ENCODE assay signal across 9 mouse cellular contexts in the genomic region with DNA sequence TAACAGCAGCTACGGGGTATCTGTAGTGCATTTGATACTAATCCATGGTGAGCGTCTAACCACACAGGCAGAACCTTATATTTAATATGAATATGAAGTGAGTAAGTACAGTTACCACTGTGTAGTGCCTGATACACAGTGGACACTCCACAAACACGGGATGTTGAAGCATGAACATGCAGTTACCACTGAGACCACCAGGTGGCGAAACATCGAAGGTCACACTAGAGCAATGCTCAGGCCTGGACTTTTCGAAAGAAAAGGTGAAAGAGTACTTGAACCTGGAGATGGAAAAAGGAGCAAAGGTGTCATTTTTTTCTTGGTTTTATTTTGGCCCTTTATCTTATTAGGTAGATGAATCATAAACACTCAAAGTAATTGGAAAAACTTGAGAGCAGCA. TPM values are rescaled to one million over a fixed set of nuclear protein-coding genes. Genes with fewer than 3 reads are reported as not detected.
A peak's percentile ranks its signal among the peaks of the same experiment; 100 is the strongest.
DNase-seq lines count a peak whose midpoint lies in the region; ATAC-seq and TF ChIP-seq lines count a peak whose summit lies in the region.
"Had no signal": no experiment of that assay in that cellular context is flagged by ENCODE, and none has a peak within 500 bp of the region (broad histone marks: within the 10 kb centered on the region; RNA-seq: fewer than 3 reads in every experiment).

No protein-coding gene starts in this region.

- no peak overlapping the region for H3K27ac ChIP-seq in hindbrain, embryonic 11.5 days (ENCODE audit: low read depth, low read length)
- H3K27ac ChIP-seq in hindbrain, embryonic 12.5 days: no peak overlapping the region
- peak overlapping the region; percentile 86; the same call in 1 of the 2 replicates for H3K27ac ChIP-seq in heart, embryonic 13.5 days (replicated peaks)
- H3K27ac ChIP-seq in midbrain, embryonic 14.5 days (replicated peaks; ENCODE audit: low read depth, low read length): no peak overlapping the region

- H3K4me2 ChIP-seq in hindbrain, embryonic 11.5 days (replicated peaks; ENCODE audit: low read depth, low read length): no peak overlapping the region
- H3K4me2 ChIP-seq in hindbrain, embryonic 12.5 days (replicated peaks): no peak overlapping the region
- no peak overlapping the region for H3K4me2 ChIP-seq in heart, embryonic 13.5 days
- no peak overlapping the region for H3K4me2 ChIP-seq in midbrain, embryonic 14.5 days (ENCODE audit: low read length)

- CTCF ChIA-PET in Patski (lab: Charles Lee): interaction anchor here (1.0 to 2.0 kb wide), 4 partner anchors 9 to 102 kb away, joined by 3 to 5 read pairs (median 4); no protein-coding TSS in a partner anchor

- WGBS in hindbrain, embryonic 11.5 days: 38% methylated on average over 6 of the region's 6 CpGs
- whole genome bisulfite sequencing in hindbrain, embryonic 12.5 days: 37% methylated on average over 6 of the region's 6 CpGs
- WGBS in heart, embryonic 13.5 days: 37% methylated on average over 6 of the region's 6 CpGs
- 36% methylated on average over 6 of the region's 6 CpGs for WGBS in midbrain, embryonic 14.5 days

- H3K4me3 ChIP-seq in hindbrain, embryonic 11.5 days (ENCODE audit: low read depth, low read length): no peak overlapping the region
- H3K4me3 ChIP-seq in hindbrain, embryonic 12.5 days: no peak overlapping the region
- H3K4me3 ChIP-seq in heart, embryonic 13.5 days: no peak overlapping the region
- H3K4me3 ChIP-seq in midbrain, embryonic 14.5 days (replicated peaks; ENCODE audit: low read depth, low read length): no peak overlapping the region
- H3K4me3 ChIP-seq: megakaryocyte, embryonic 14.5 days had no signal

- no peaks in the 10 kb centered on the region for H3K27me3 ChIP-seq in hindbrain, embryonic 11.5 days (ENCODE audit: control insufficient read depth, insufficient read depth, low read length)
- H3K27me3 ChIP-seq in hindbrain, embryonic 12.5 days: no peaks in the 10 kb centered on the region
- H3K27me3 ChIP-seq in Patski: no peaks in the 10 kb centered on the region
- H3K27me3 ChIP-seq in heart, embryonic 13.5 days (replicated peaks): no peaks in the 10 kb centered on the region
- no peaks in the 10 kb centered on the region for H3K27me3 ChIP-seq in midbrain, embryonic 14.5 days (ENCODE audit: control insufficient read depth, insufficient read depth, low read length)

- H3K9me3 ChIP-seq in hindbrain, embryonic 11.5 days (ENCODE audit: control insufficient read depth, low read length): no peaks in the 10 kb centered on the region
- no peaks in the 10 kb centered on the region for H3K9me3 ChIP-seq in hindbrain, embryonic 12.5 days (replicated peaks)
- H3K9me3 ChIP-seq in heart, embryonic 13.5 days: 0 out of 2 replicates have a peak, but pooled peaks cover 2% of the 10 kb centered on the region
- H3K9me3 ChIP-seq in midbrain, embryonic 14.5 days (ENCODE audit: control insufficient read depth, low read length): no peaks in the 10 kb centered on the region

- peak; percentile 80 for DNase-seq in hindbrain, embryonic 11.5 days (ENCODE audit: low spot score)
- DNase-seq in Patski (ENCODE audit: low read depth, low spot score): no peak
- peak; percentile 59 to 75 for DNase-seq in cerebellum, postnatal 4 days (ENCODE audit: low spot score in 2 of 2)
- peak; percentile 36 for DNase-seq in left cerebral cortex, adult 11 months (ENCODE audit: low spot score)
- peak; percentile 85 for DNase-seq in midbrain, embryonic 14.5 days
- peak; percentile 60 to 71 for DNase-seq in thymus, postnatal 36 days

- POLR2A ChIA-PET in Patski (lab: Charles Lee): no interaction called here

- ATAC-seq in hindbrain, embryonic 11.5 days (ENCODE audit: low FRiP score): no peak
- ATAC-seq in hindbrain, embryonic 12.5 days (ENCODE audit: low FRiP score): no peak
- ATAC-seq in Patski: no peak
- no peak for ATAC-seq in heart, embryonic 13.5 days (ENCODE audit: extremely low read depth, insufficient number of reproducible peaks, low FRiP score, low TSS enrichment)
- ATAC-seq in midbrain, embryonic 14.5 days (ENCODE audit: low FRiP score, low TSS enrichment): no peak

- no peaks in the 10 kb centered on the region for H3K36me3 ChIP-seq in hindbrain, embryonic 11.5 days (ENCODE audit: control insufficient read depth, insufficient read depth, low read length)
- no peaks in the 10 kb centered on the region for H3K36me3 ChIP-seq in hindbrain, embryonic 12.5 days
- no peaks in the 10 kb centered on the region for H3K36me3 ChIP-seq in heart, embryonic 13.5 days
- no peaks in the 10 kb centered on the region for H3K36me3 ChIP-seq in midbrain, embryonic 14.5 days (ENCODE audit: control insufficient read depth, insufficient read depth, low read length)

- no peak overlapping the region for H3K9ac ChIP-seq in hindbrain, embryonic 11.5 days (ENCODE audit: low read depth, low read length)
- H3K9ac ChIP-seq in hindbrain, embryonic 12.5 days: no peak overlapping the region
- H3K9ac ChIP-seq in heart, embryonic 13.5 days: no peak overlapping the region
- no peak overlapping the region for H3K9ac ChIP-seq in midbrain, embryonic 14.5 days (replicated peaks; ENCODE audit: low read length)

- peak; percentile 77 for TF ChIP-seq CTCF in Patski (IDR thresholded peaks at IDR 0.05)

- in situ Hi-C loops in Patski (cut with MboI; ENCODE audit: low pct_unique_long_range_greater_than_20kb): no loop called here

- H3K4me1 ChIP-seq in hindbrain, embryonic 11.5 days (replicated peaks; ENCODE audit: control insufficient read depth, insufficient read depth, low read length): no peaks in the 10 kb centered on the region
- H3K4me1 ChIP-seq in hindbrain, embryonic 12.5 days: no peaks in the 10 kb centered on the region
- peaks cover 36% of the 10 kb centered on the region for H3K4me1 ChIP-seq in heart, embryonic 13.5 days
- no peaks in the 10 kb centered on the region for H3K4me1 ChIP-seq in midbrain, embryonic 14.5 days (ENCODE audit: control insufficient read depth, insufficient read depth, low read length)
- H3K4me1 ChIP-seq: megakaryocyte, embryonic 14.5 days had no signal

RNA-seq across cellular contexts. Expression of a gene that starts 38.1 kb away (rescaled TPM):
- 22.3 and 22.5 TPM in 2 replicates for polyA plus RNA-seq in hindbrain, embryonic 11.5 days (2014; fragmentation: Nextera tagmentation; extraction: Ambion mirVana)
- polyA plus RNA-seq in hindbrain, embryonic 12.5 days (2016; fragmentation: Nextera tagmentation; extraction: Ambion mirVana): 32.6 and 36.2 TPM in 2 replicates
- 16.3 TPM for polyA plus RNA-seq in Patski (2021)
- 25.8 and 27.3 TPM in 2 replicates for polyA plus RNA-seq in heart, embryonic 13.5 days (2015; fragmentation: Nextera tagmentation; extraction: Ambion mirVana)
- 5.3 and 13.8 TPM in 2 replicates for polyA plus RNA-seq in midbrain, embryonic 14.5 days (2014; fragmentation: Nextera tagmentation; extraction: Ambion mirVana)

RNA-seq across cellular contexts. Expression of a gene that starts 43.5 kb away (rescaled TPM):
- 1.9 and 2.1 TPM in 2 replicates for polyA plus RNA-seq in hindbrain, embryonic 11.5 days (2014; fragmentation: Nextera tagmentation; extraction: Ambion mirVana)
- polyA plus RNA-seq in hindbrain, embryonic 12.5 days (2016; fragmentation: Nextera tagmentation; extraction: Ambion mirVana): 3.7 and 5.0 TPM in 2 replicates
- not detected for polyA plus RNA-seq in Patski (2021)
- polyA plus RNA-seq in heart, embryonic 13.5 days (2015; fragmentation: Nextera tagmentation; extraction: Ambion mirVana): 0.69 and 0.94 TPM in 2 replicates
- polyA plus RNA-seq in midbrain, embryonic 14.5 days (2014; fragmentation: Nextera tagmentation; extraction: Ambion mirVana): 13.7 and 15.6 TPM in 2 replicates
